Mouse (Mus musculus) large intestine, adult 2 months (tissue): ENCODE data around the gene Slc16a8. TPM values are rescaled to one million over a fixed set of nuclear protein-coding genes. Genes with fewer than 3 reads are reported as not detected.

Experiments used
- DNase-seq: peaks from one replicate; pipeline ENCODE4 v3.0.0-alpha.2; 2012; ENCODE audit warnings: low read depth, low spot score
- WGBS: fragments of 180-500 bp; shearing (Covaris S2); methylation state at CpG from one replicate; pipeline ENCODE4 v1.1.7; 2018; 5-methylcytosine and 5-hydroxymethylcytosine counted together
- polyA plus RNA-seq: library from polyadenylated mRNA; depleted of rRNA; stranded (reverse); fragments of >200 nt; gene quantifications from 2 replicates; pipeline ENCODE4 v1.2.3, GENCODE M21; 2012; rRNA removed

The Slc16a8 gene
- 0.74 and 0.80 TPM in 2 replicates for polyA plus RNA-seq

- DNase-seq = no peak
- WGBS = 37% methylated on average over 3 of the region's 3 CpGs
These were observed at the start of gene Slc16a8 for GRCm38 (mm10) chr15:79254661-79255060. TSS of gene Slc16a8 (minus strand) at chr15:79254761.

- no peak for DNase-seq
- 91% methylated on average over 8 of the region's 8 CpGs for whole genome bisulfite sequencing
These were observed 49.2 kb upstream of the Slc16a8 start for GRCm38 (mm10) chr15:79303725-79304124.

GRCm38 (mm10) chr15:79299563-79300155, 45.1 kb upstream of the Slc16a8 start:
- WGBS = 66% methylated on average over 2 of the region's 2 CpGs
- DNase-seq = no peak

GRCm38 (mm10) chr15:79298553-79298952, 44.0 kb upstream of the Slc16a8 start:
- 91% methylated on average over 6 of the region's 6 CpGs for WGBS
- no peak for DNase-seq

GRCm38 (mm10) chr15:79292779-79293178, 38.2 kb upstream of the Slc16a8 start:
- no peak for DNase-seq
- 82% methylated on average over 9 of the region's 9 CpGs for WGBS

- 80% methylated on average over 3 of the region's 3 CpGs for WGBS
- DNase-seq = no peak
These were observed 35.8 kb upstream of the Slc16a8 start for GRCm38 (mm10) chr15:79290340-79290739.

GRCm38 (mm10) chr15:79289441-79289840, 34.9 kb upstream of the Slc16a8 start:
- no peak for DNase-seq
- WGBS = 84% methylated on average over 12 of the region's 12 CpGs

GRCm38 (mm10) chr15:79288387-79288786, 33.8 kb upstream of the Slc16a8 start:
- DNase-seq = no peak
- WGBS = 77% methylated on average over 3 of the region's 3 CpGs

- WGBS = 88% methylated on average over 7 of the region's 7 CpGs
- no peak for DNase-seq
These were observed 32.5 kb upstream of the Slc16a8 start for GRCm38 (mm10) chr15:79287091-79287490.

GRCm38 (mm10) chr15:79286141-79286540, 31.6 kb upstream of the Slc16a8 start:
- 37% methylated on average over 7 of the region's 7 CpGs for WGBS
- DNase-seq = no peak

GRCm38 (mm10) chr15:79285399-79285798, 30.8 kb upstream of the Slc16a8 start, which contains the start of gene Baiap2l2:
TSS of gene Baiap2l2 (minus strand) at chr15:79285537.
- 33% methylated on average over 10 of the region's 10 CpGs for WGBS
- DNase-seq = no peak

- 28% methylated on average over 4 of the region's 4 CpGs for WGBS
- DNase-seq = no peak
These were observed 28.8 kb upstream of the Slc16a8 start for GRCm38 (mm10) chr15:79283371-79283770.

- peak; percentile 78 for DNase-seq
- WGBS = 22% methylated on average over 5 of the region's 5 CpGs
These were observed 27.9 kb upstream of the Slc16a8 start for GRCm38 (mm10) chr15:79282434-79282833.

- 41% methylated on average over 1 of the region's 1 CpGs for WGBS
- DNase-seq = peak; percentile 74
These were observed 26.8 kb upstream of the Slc16a8 start for GRCm38 (mm10) chr15:79281389-79281788.

GRCm38 (mm10) chr15:79280850-79281249, 26.3 kb upstream of the Slc16a8 start:
- DNase-seq = no peak
- WGBS = 25% methylated on average over 5 of the region's 5 CpGs

- DNase-seq = no peak
- WGBS = 48% methylated on average over 6 of the region's 6 CpGs
These were observed 25.6 kb upstream of the Slc16a8 start for GRCm38 (mm10) chr15:79280209-79280608.

GRCm38 (mm10) chr15:79277728-79278127, 23.2 kb upstream of the Slc16a8 start:
- 70% methylated on average over 10 of the region's 10 CpGs for WGBS
- no peak for DNase-seq

- no peak for DNase-seq
- WGBS = 68% methylated on average over 10 of the region's 10 CpGs
These were observed 18.5 kb upstream of the Slc16a8 start for GRCm38 (mm10) chr15:79273020-79273419.

- no peak for DNase-seq
- 44% methylated on average over 17 of the region's 17 CpGs for WGBS
These were observed 16.7 kb upstream of the Slc16a8 start for GRCm38 (mm10) chr15:79271124-79271746.

GRCm38 (mm10) chr15:79270317-79271123, 16.0 kb upstream of the Slc16a8 start:
- 26% methylated on average over 33 of the region's 33 CpGs for whole genome bisulfite sequencing
- DNase-seq = no peak

GRCm38 (mm10) chr15:79268521-79268920, 14.0 kb upstream of the Slc16a8 start:
- no peak for DNase-seq
- WGBS = 28% methylated on average over 1 of the region's 1 CpGs
